Mouse (Mus musculus): Measurements from ENCODE around the gene Gpx3. TPM values are rescaled to one million over a fixed set of nuclear protein-coding genes. Genes with fewer than 3 reads are reported as not detected.
A peak's percentile ranks its signal among the peaks of the same experiment; 100 is the strongest.

Gene Gpx3
- polyA plus RNA-seq, 1 experiment from 2014 or later, result 68.6 TPM

- no peaks in the 10 kb centered on the region for H3K27me3 ChIP-seq
- ATAC-seq (ENCODE audit: low FRiP score), result no peak
- WGBS, result 88% methylated on average over 3 of the region's 3 CpGs
- no peak overlapping the region for H3K27ac ChIP-seq
- H3K9ac ChIP-seq, result 0 out of 2 replicates have a peak overlapping the region, but pooled peaks have one; percentile 98
- H3K4me2 ChIP-seq (replicated peaks), result peak overlapping the region; percentile 67
- H3K4me1 ChIP-seq, result peaks cover 26% of the 10 kb centered on the region
- H3K36me3 ChIP-seq, result peaks cover 37% of the 10 kb centered on the region
- peak overlapping the region; percentile 97 for H3K4me3 ChIP-seq
- H3K9me3 ChIP-seq (replicated peaks), result no peaks in the 10 kb centered on the region
Observed at GRCm38 (mm10) chr11:54867903-54868434, 34.3 kb upstream of the Gpx3 start.

GRCm38 (mm10) chr11:54868445-54868844 is 33.8 kb upstream of the Gpx3 start:
- peaks cover 41% of the 10 kb centered on the region for H3K36me3 ChIP-seq
- no peak overlapping the region for H3K27ac ChIP-seq
- no peaks in the 10 kb centered on the region for H3K27me3 ChIP-seq
- ATAC-seq (ENCODE audit: low FRiP score), result no peak
- no peak overlapping the region for H3K9ac ChIP-seq
- no peaks in the 10 kb centered on the region for H3K9me3 ChIP-seq (replicated peaks)
- peaks cover 24% of the 10 kb centered on the region for H3K4me1 ChIP-seq
- H3K4me3 ChIP-seq, result no peak overlapping the region
- 79% methylated on average over 2 of the region's 2 CpGs for WGBS
- peak overlapping the region; percentile 67 for H3K4me2 ChIP-seq (replicated peaks)

GRCm38 (mm10) chr11:54869318-54869717 is 32.9 kb upstream of the Gpx3 start:
- H3K4me1 ChIP-seq, result peaks cover 24% of the 10 kb centered on the region
- ATAC-seq (ENCODE audit: low FRiP score), result no peak
- 0 out of 2 replicates have a peak overlapping the region, but pooled peaks have one; percentile 35 for H3K9ac ChIP-seq
- 81% methylated on average over 3 of the region's 3 CpGs for WGBS
- H3K27ac ChIP-seq, result no peak overlapping the region
- peak overlapping the region; percentile 15; the same call in 1 of the 2 replicates for H3K4me2 ChIP-seq (replicated peaks)
- H3K36me3 ChIP-seq, result peaks cover 49% of the 10 kb centered on the region
- H3K4me3 ChIP-seq, result no peak overlapping the region
- H3K9me3 ChIP-seq (replicated peaks), result no peaks in the 10 kb centered on the region
- H3K27me3 ChIP-seq, result no peaks in the 10 kb centered on the region

- Histone ChIP-seq H3K27me3 (no peaks in the 10 kb centered on the region), H3K4me1 (peaks cover 19% of the 10 kb centered on the region), H3K9me3 (replicated peaks) (no peaks in the 10 kb centered on the region), H3K9ac (no peak overlapping the region), H3K4me3 (no peak overlapping the region), H3K36me3 (peaks cover 52% of the 10 kb centered on the region), H3K27ac (no peak overlapping the region), H3K4me2 (replicated peaks) (no peak overlapping the region)
- WGBS, result 76% methylated on average over 7 of the region's 7 CpGs
- ATAC-seq (ENCODE audit: low FRiP score), result no peak
Observed at GRCm38 (mm10) chr11:54871831-54872537, 30.3 kb upstream of the Gpx3 start.

GRCm38 (mm10) chr11:54876031-54876430 is 26.2 kb upstream of the Gpx3 start:
- H3K27me3 ChIP-seq, result no peaks in the 10 kb centered on the region; the same call in 1 of the 2 replicates
- no peak for ATAC-seq (ENCODE audit: low FRiP score)
- no peak overlapping the region for H3K4me2 ChIP-seq (replicated peaks)
- no peak overlapping the region for H3K9ac ChIP-seq
- no peak overlapping the region for H3K27ac ChIP-seq
- peaks cover 2% of the 10 kb centered on the region; the same call in 1 of the 2 replicates for H3K4me1 ChIP-seq
- no peak overlapping the region for H3K4me3 ChIP-seq
- H3K9me3 ChIP-seq (replicated peaks), result no peaks in the 10 kb centered on the region
- H3K36me3 ChIP-seq, result peaks cover 34% of the 10 kb centered on the region
- WGBS, result 90% methylated on average over 5 of the region's 5 CpGs

- Histone ChIP-seq H3K27ac (no peak overlapping the region), H3K9me3 (replicated peaks) (no peaks in the 10 kb centered on the region), H3K36me3 (peaks cover 7% of the 10 kb centered on the region), H3K9ac (no peak overlapping the region), H3K4me2 (replicated peaks) (no peak overlapping the region), H3K4me3 (no peak overlapping the region), H3K27me3 (no peaks in the 10 kb centered on the region; the same call in 1 of the 2 replicates), H3K4me1 (peaks cover 5% of the 10 kb centered on the region; the same call in 1 of the 2 replicates)
- WGBS, result 81% methylated on average over 6 of the region's 6 CpGs
- no peak for ATAC-seq (ENCODE audit: low FRiP score)
Observed at GRCm38 (mm10) chr11:54878893-54879292, 23.4 kb upstream of the Gpx3 start.

- no peak overlapping the region for H3K27ac ChIP-seq
- H3K27me3 ChIP-seq, result no peaks in the 10 kb centered on the region; the same call in 1 of the 2 replicates
- H3K4me1 ChIP-seq, result peaks cover 5% of the 10 kb centered on the region; the same call in 1 of the 2 replicates
- ATAC-seq (ENCODE audit: low FRiP score), result no peak
- H3K4me2 ChIP-seq (replicated peaks), result no peak overlapping the region
- no peak overlapping the region for H3K4me3 ChIP-seq
- 47% methylated on average over 4 of the region's 4 CpGs for WGBS
- no peak overlapping the region for H3K9ac ChIP-seq
- no peaks in the 10 kb centered on the region for H3K9me3 ChIP-seq (replicated peaks)
- peaks cover 2% of the 10 kb centered on the region for H3K36me3 ChIP-seq
Observed at GRCm38 (mm10) chr11:54879434-54879833, 22.8 kb upstream of the Gpx3 start.

GRCm38 (mm10) chr11:54879922-54880321 is 22.3 kb upstream of the Gpx3 start:
- 77% methylated on average over 10 of the region's 10 CpGs for WGBS
- ATAC-seq (ENCODE audit: low FRiP score), result no peak

DNA sequence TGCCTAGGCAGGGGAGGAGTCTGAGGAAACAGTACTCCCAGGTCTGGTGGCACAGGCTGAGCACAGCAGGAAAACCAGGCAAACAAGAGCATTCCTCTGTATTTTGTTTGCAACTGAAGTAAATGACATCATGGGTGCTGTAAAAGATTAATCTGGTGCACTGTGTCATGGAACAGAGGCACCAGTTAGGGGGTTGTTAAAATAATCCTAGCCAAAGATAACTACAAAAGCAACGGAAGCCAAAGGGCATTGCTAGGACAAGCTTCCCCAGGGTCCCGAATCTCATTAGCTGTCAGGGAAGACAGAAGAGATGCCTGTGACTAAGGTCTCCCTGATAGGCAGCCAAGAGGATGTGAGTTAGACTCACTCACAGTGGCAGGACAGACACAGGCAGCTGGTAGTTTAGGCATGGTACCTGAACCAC is 21.2 kb upstream of the Gpx3 start:
- no peaks in the 10 kb centered on the region; the same call in 1 of the 2 replicates for H3K27me3 ChIP-seq
- no peak for ATAC-seq (ENCODE audit: low FRiP score)
- no peak overlapping the region for H3K4me2 ChIP-seq (replicated peaks)
- no peak overlapping the region; the same call in 1 of the 2 replicates for H3K9ac ChIP-seq
- peaks cover 5% of the 10 kb centered on the region; the same call in 1 of the 2 replicates for H3K4me1 ChIP-seq
- H3K9me3 ChIP-seq (replicated peaks), result no peaks in the 10 kb centered on the region
- no peak overlapping the region for H3K27ac ChIP-seq
- H3K4me3 ChIP-seq, result no peak overlapping the region
- WGBS, result 0% methylated on average over 2 of the region's 2 CpGs
- H3K36me3 ChIP-seq, result no peaks in the 10 kb centered on the region

More at GRCm38 (mm10) chr11:54879922-54880321, 22.3 kb upstream of the Gpx3 start:
- Histone ChIP-seq H3K4me3 (no peak overlapping the region), H3K27me3 (no peaks in the 10 kb centered on the region; the same call in 1 of the 2 replicates), H3K4me1 (peaks cover 5% of the 10 kb centered on the region; the same call in 1 of the 2 replicates), H3K27ac (no peak overlapping the region), H3K36me3 (no peaks in the 10 kb centered on the region), H3K9me3 (replicated peaks) (no peaks in the 10 kb centered on the region), H3K9ac (no peak overlapping the region), H3K4me2 (replicated peaks) (no peak overlapping the region)

DNA sequence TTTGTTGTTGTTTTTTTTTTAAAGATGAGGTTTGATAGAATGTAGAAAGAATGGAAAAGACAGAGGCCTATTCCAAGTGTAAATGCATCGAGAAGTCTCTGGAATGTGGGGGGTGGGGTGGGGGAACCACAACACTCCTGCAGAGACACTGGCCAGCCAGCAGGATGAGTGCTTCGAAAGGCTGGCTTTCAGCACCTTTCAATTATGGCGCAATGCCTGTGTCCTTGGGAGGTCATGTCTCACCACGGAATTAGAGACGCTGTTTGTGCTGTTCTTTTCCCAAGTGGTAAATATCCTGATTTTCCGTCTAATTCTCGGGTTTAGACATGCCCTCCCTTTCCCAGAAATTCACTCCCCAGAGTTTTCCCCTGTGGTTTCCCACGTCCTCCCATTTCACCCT is 19.6 kb upstream of the Gpx3 start:
- ATAC-seq (ENCODE audit: low FRiP score), result no peak
- Histone ChIP-seq H3K4me2 (replicated peaks) (no peak overlapping the region), H3K27ac (no peak overlapping the region), H3K27me3 (no peaks in the 10 kb centered on the region; the same call in 1 of the 2 replicates), H3K4me1 (peaks cover 5% of the 10 kb centered on the region; the same call in 1 of the 2 replicates), H3K4me3 (no peak overlapping the region), H3K9me3 (replicated peaks) (no peaks in the 10 kb centered on the region), H3K9ac (no peak overlapping the region), H3K36me3 (no peaks in the 10 kb centered on the region)
- 29% methylated on average over 8 of the region's 8 CpGs for WGBS

DNA sequence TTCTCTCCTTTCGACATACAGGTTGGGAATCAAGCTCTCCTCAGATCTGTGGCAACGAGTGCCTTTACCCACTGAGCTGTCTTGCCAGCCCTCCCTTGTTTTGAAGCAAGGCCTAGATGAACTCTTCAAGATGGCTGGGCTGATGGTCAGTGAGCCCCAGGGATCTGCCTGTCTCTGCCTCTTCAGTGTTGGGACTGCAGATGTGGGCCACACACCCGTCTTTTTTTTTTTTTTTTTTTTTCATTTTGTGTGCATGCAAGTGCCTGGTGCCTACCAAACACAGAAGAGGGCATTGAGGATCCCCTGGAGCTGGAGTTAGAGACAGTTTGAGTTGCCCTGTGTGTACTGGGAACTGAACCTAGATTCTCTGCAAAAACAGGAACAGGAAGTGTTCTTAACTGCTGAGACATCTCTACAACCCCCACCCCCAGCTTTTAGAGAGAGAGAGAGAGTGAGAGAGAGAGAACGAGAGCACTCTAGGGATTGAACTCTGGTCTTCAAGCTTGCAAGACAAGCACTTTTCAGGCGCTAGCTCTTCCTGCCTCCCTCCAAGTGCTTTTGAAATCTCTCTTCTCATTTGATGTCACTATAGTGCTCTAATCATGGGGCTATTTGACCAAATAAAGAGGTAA is 17.9 kb upstream of the Gpx3 start:
- Histone ChIP-seq H3K9ac (no peak overlapping the region), H3K36me3 (no peaks in the 10 kb centered on the region), H3K4me1 (peaks cover 5% of the 10 kb centered on the region; the same call in 1 of the 2 replicates), H3K27ac (no peak overlapping the region), H3K9me3 (replicated peaks) (no peaks in the 10 kb centered on the region), H3K4me2 (replicated peaks) (no peak overlapping the region), H3K4me3 (no peak overlapping the region), H3K27me3 (no peaks in the 10 kb centered on the region; the same call in 1 of the 2 replicates)
- no peak for ATAC-seq (ENCODE audit: low FRiP score)
- 80% methylated on average over 5 of the region's 5 CpGs for WGBS

- Histone ChIP-seq H3K4me3 (no peak overlapping the region), H3K9me3 (replicated peaks) (no peaks in the 10 kb centered on the region), H3K4me2 (replicated peaks) (no peak overlapping the region), H3K36me3 (no peaks in the 10 kb centered on the region), H3K9ac (no peak overlapping the region), H3K27me3 (no peaks in the 10 kb centered on the region; the same call in 1 of the 2 replicates), H3K27ac (no peak overlapping the region), H3K4me1 (peaks cover 5% of the 10 kb centered on the region; the same call in 1 of the 2 replicates)
- 12% methylated on average over 5 of the region's 5 CpGs for WGBS
- ATAC-seq (ENCODE audit: low FRiP score), result no peak
Observed at GRCm38 (mm10) chr11:54884937-54885336, 17.3 kb upstream of the Gpx3 start.
